Mouse (Mus musculus) CH12.LX (cell line): ENCODE data around the gene Ncaph2. TPM values are rescaled to one million over a fixed set of nuclear protein-coding genes. Genes with fewer than 3 reads are reported as not detected.

Source experiments
- DNase-seq: peaks from one replicate; pipeline ENCODE4 v3.0.0-alpha.2; 2013; ENCODE audit errors: extremely low read depth
- H3K27ac ChIP-seq: 2 replicates; pipeline ENCODE4 v1.5.1; 2012; ENCODE audit warnings: low read depth, mild to moderate bottlenecking, control low read depth, moderate library complexity; ENCODE audit not compliant: insufficient read depth
- H3K27me3 ChIP-seq: replicated peaks from 2 replicates; pipeline ENCODE3; 2012; ENCODE audit warnings: inconsistent platforms
- H3K36me3 ChIP-seq, 2 experiments: replicated peaks in 1 of 2; 2 replicates each; pipeline versions ENCODE3 to v1.6.1; 2012; ENCODE audit warnings: inconsistent platforms in 1 of 2, low read length in 1 of 2, mild to moderate bottlenecking in 1 of 2, mixed read lengths in 1 of 2, moderate library complexity in 1 of 2; ENCODE audit not compliant: control insufficient read depth in 1 of 2, insufficient read depth in 1 of 2
- H3K4me1 ChIP-seq, 2 experiments: 2 replicates each; pipeline ENCODE4 v1.6.1; 2012; ENCODE audit warnings: inconsistent platforms in 1 of 2, moderate library complexity in 1 of 2; ENCODE audit not compliant: insufficient read depth in 2 of 2, control insufficient read depth in 1 of 2
- H3K4me2 ChIP-seq: 2 replicates; pipeline ENCODE4 v1.6.1; 2012; ENCODE audit warnings: low read depth, mild to moderate bottlenecking, control low read depth; ENCODE audit not compliant: poor library complexity, insufficient read depth, severe bottlenecking
- H3K4me3 ChIP-seq, 3 experiments: fragments of 150-350 bp in 1 of 3; sonication (generic) in 1 of 3; replicated peaks in 1 of 3; 2 replicates each; pipeline versions ENCODE3 to v1.5.1; 2011 to 2012; ENCODE audit warnings: low read depth in 2 of 3, low read length in 2 of 3, mild to moderate bottlenecking in 2 of 3, moderate library complexity in 2 of 3, control low read depth in 1 of 3, improper control_type of control experiment in 1 of 3, inconsistent platforms in 1 of 3, mixed read lengths in 1 of 3; ENCODE audit not compliant: poor library complexity in 1 of 3
- H3K79me2 ChIP-seq: replicated peaks from 2 replicates; pipeline ENCODE4 v1.6.1; 2012; ENCODE audit warnings: mild to moderate bottlenecking, moderate library complexity; ENCODE audit not compliant: control insufficient read depth, poor library complexity, insufficient read depth, severe bottlenecking; ENCODE audit errors: extremely low read depth
- H3K9ac ChIP-seq: 2 replicates; pipeline ENCODE4 v1.6.1; 2012; ENCODE audit warnings: low read depth, mild to moderate bottlenecking, control low read depth, moderate library complexity; ENCODE audit not compliant: insufficient read depth
- H3K9me3 ChIP-seq: replicated peaks from 2 replicates; pipeline ENCODE3; 2012; ENCODE audit warnings: low read length, inconsistent platforms, mixed read lengths
- BHLHE40 ChIP-seq: IDR thresholded peaks from 2 replicates; pipeline ENCODE4 v1.6.1; 2011; ENCODE audit warnings: mild to moderate bottlenecking, low read depth, low read length, improper control_type of control experiment
- CHD1 ChIP-seq: IDR thresholded peaks from 2 replicates; pipeline ENCODE4 v1.6.1; 2012; ENCODE audit warnings: low read depth, low read length, improper control_type of control experiment, inconsistent platforms
- E2F4 ChIP-seq: IDR thresholded peaks from 2 replicates; pipeline ENCODE4 v1.6.1; 2011; ENCODE audit warnings: low read depth, low read length, improper control_type of control experiment; ENCODE audit not compliant: insufficient replicate concordance
- ELF1 ChIP-seq: IDR thresholded peaks from 2 replicates; pipeline ENCODE4 v1.6.1; 2014; ENCODE audit warnings: low read depth, mild to moderate bottlenecking, inconsistent platforms, low read length, improper control_type of control experiment
- JUND ChIP-seq: conservative IDR thresholded peaks from 2 replicates; pipeline ENCODE4 v1.6.1; 2011; ENCODE audit warnings: low read depth, low read length, improper control_type of control experiment
- MAX ChIP-seq: IDR thresholded peaks from 2 replicates; pipeline ENCODE4 v1.6.1; 2011; ENCODE audit warnings: low read length, improper control_type of control experiment
- MYC ChIP-seq: IDR thresholded peaks from 2 replicates; pipeline ENCODE4 v1.6.1; 2011; ENCODE audit warnings: low read depth, mild to moderate bottlenecking, improper control_type of control experiment, low read length
- NELFE ChIP-seq: IDR thresholded peaks from 2 replicates; pipeline ENCODE4 v1.6.1; 2011; ENCODE audit warnings: low read depth, low read length, improper control_type of control experiment
- POLR2A ChIP-seq: IDR thresholded peaks from 2 replicates; pipeline ENCODE4 v1.6.1; 2011; ENCODE audit warnings: low read depth, mild to moderate bottlenecking, improper control_type of control experiment, low read length
- POLR2AphosphoS2 ChIP-seq: IDR thresholded peaks from 2 replicates; pipeline ENCODE4 v1.6.1; 2011; ENCODE audit warnings: low read depth, low read length, improper control_type of control experiment
- RAD21 ChIP-seq: IDR thresholded peaks from 2 replicates; pipeline ENCODE4 v1.6.1; 2011; ENCODE audit warnings: low read depth, mild to moderate bottlenecking, low read length, improper control_type of control experiment, moderate library complexity
- RCOR1 ChIP-seq: conservative IDR thresholded peaks from 2 replicates; pipeline ENCODE4 v1.6.1; 2012; ENCODE audit warnings: low read depth, mild to moderate bottlenecking, inconsistent platforms, low read length, improper control_type of control experiment
- SIN3A ChIP-seq: IDR thresholded peaks from 2 replicates; pipeline ENCODE4 v1.6.1; 2012; ENCODE audit warnings: low read length, improper control_type of control experiment, inconsistent platforms
- TBP ChIP-seq: conservative IDR thresholded peaks from 2 replicates; pipeline ENCODE4 v1.6.1; 2011; ENCODE audit warnings: low read depth, low read length, improper control_type of control experiment
- TCF12 ChIP-seq: IDR thresholded peaks from 2 replicates; pipeline ENCODE4 v1.6.1; 2014; ENCODE audit warnings: low read depth, mild to moderate bottlenecking, inconsistent platforms, low read length, improper control_type of control experiment
- UBTF ChIP-seq: IDR thresholded peaks from 2 replicates; pipeline ENCODE4 v1.6.1; 2012; ENCODE audit warnings: low read depth, mild to moderate bottlenecking, inconsistent platforms, low read length, improper control_type of control experiment, moderate library complexity
- USF1 ChIP-seq: IDR thresholded peaks from 2 replicates; pipeline ENCODE4 v1.6.1; 2014; ENCODE audit warnings: low read depth, mild to moderate bottlenecking, inconsistent platforms, low read length, improper control_type of control experiment
- USF2 ChIP-seq: conservative IDR thresholded peaks from 2 replicates; pipeline ENCODE4 v1.6.1; 2011; ENCODE audit warnings: low read depth, low read length, improper control_type of control experiment
- ZKSCAN1 ChIP-seq: IDR thresholded peaks from 2 replicates; pipeline ENCODE4 v1.6.1; 2012; ENCODE audit warnings: low read depth, inconsistent platforms, low read length, improper control_type of control experiment, borderline replicate concordance
- dilution Hi-C: fragments of 300-500 bp; cut with MboI; formaldehyde crosslinking; loops from 2 replicates; pipeline ENCODE4 v1.14.3; 2020; ENCODE audit warnings: low sequenced_read_pairs; ENCODE audit not compliant: extremely low pct_unique_long_range_greater_than_20kb, extremely low pct_ligation_motif_present
- in situ Hi-C: fragments of 300-500 bp; cut with MboI; formaldehyde crosslinking; loops from 3 replicates; pipeline ENCODE4 v1.14.3; 2019; ENCODE audit warnings: low sequenced_read_pairs, low pct_ligation_motif_present, low pct_unique_long_range_greater_than_20kb, mixed read lengths
- polyA plus RNA-seq: library from polyadenylated mRNA; unstranded; fragments of >175 nt; gene quantifications from 2 replicates; pipeline ENCODE4 v1.2.1, GENCODE M21; 2012; ENCODE audit warnings: low read depth; ENCODE audit not compliant: insufficient read length
- total RNA-seq, 2 experiments: library from RNA; depleted of rRNA; stranded (reverse); fragments of 300-350 nt in 1 of 2; fragments of >200 nt in 1 of 2; gene quantifications; 2 replicates each; pipeline ENCODE4 v1.2.3; 2012 to 2014

Ncaph2 gene
- total and polyA plus RNA-seq, 3 experiments: 95.4 to 151 (median 106) TPM

- H3K36me3 ChIP-seq: no peaks in the 10 kb centered on the region
- H3K27me3 ChIP-seq: no peaks in the 10 kb centered on the region
- H3K27ac ChIP-seq: no peak within 1 kb of the TSS
- TF ChIP-seq MAX (peak; percentile 15; the same call in 1 of the 2 replicates), TCF12 (peak; percentile 15; the same call in 1 of the 2 replicates), MYC (peak; percentile 67; the same call in 1 of the 2 replicates), USF1 (no peak), TBP (no peak), ELF1 (no peak), JUND (no peak), NELFE (0 out of 2 replicates have a peak, but pooled peaks have one; percentile 18)
- H3K9ac ChIP-seq: peak within 1 kb of the TSS; percentile 64
- H3K79me2 ChIP-seq: no peaks in the 10 kb centered on the region
- H3K9me3 ChIP-seq: no peaks in the 10 kb centered on the region
- dilution Hi-C loops (no loop called here), in situ Hi-C loops (no loop called here)
- peak within 1 kb of the TSS; percentile 48 for H3K4me2 ChIP-seq
- peak within 1 kb of the TSS; percentile 18 to 48 (median 26) for H3K4me3 ChIP-seq
- DNase-seq: no peak
- H3K4me1 ChIP-seq: peaks cover 16 to 30% of the 10 kb centered on the region in 2 experiments
Measured at GRCm38 (mm10) chr15:89322670-89323522, 32.6 kb upstream of the Ncaph2 start, which contains the start of gene Adm2. Adm2 (plus strand) TSS chr15:89322720.

GRCm38 (mm10) chr15:89323656-89324055 lies 31.9 kb upstream of the Ncaph2 start:
- H3K27me3 ChIP-seq: no peaks in the 10 kb centered on the region
- no peak for TF ChIP-seq UBTF
- TF ChIP-seq BHLHE40: no peak
- no peak for TF ChIP-seq POLR2AphosphoS2
- TF ChIP-seq RAD21: no peak
- no peak for TF ChIP-seq CHD1
- TF ChIP-seq USF2: no peak
- TF ChIP-seq POLR2A: no peak
- TF ChIP-seq RCOR1: no peak
- TF ChIP-seq ZKSCAN1: no peak
- no peak for TF ChIP-seq TBP
- no peak for TF ChIP-seq E2F4
- no peak for TF ChIP-seq SIN3A
- H3K36me3 ChIP-seq: no peaks in the 10 kb centered on the region
- peak overlapping the region; percentile 18 to 48 (median 26) for H3K4me3 ChIP-seq
- peak overlapping the region; percentile 48 for H3K4me2 ChIP-seq
- in situ Hi-C loops: no loop called here
- H3K79me2 ChIP-seq: no peaks in the 10 kb centered on the region
- no peaks in the 10 kb centered on the region for H3K9me3 ChIP-seq
- H3K9ac ChIP-seq: peak overlapping the region; percentile 64
- no peak overlapping the region for H3K27ac ChIP-seq
- dilution Hi-C loops: no loop called here
- peaks cover 16 to 28% of the 10 kb centered on the region in 2 experiments for H3K4me1 ChIP-seq
- no peak for DNase-seq
